Mouse (Mus musculus): ENCODE results near the gene Psmg3. TPM values are rescaled to one million over a fixed set of nuclear protein-coding genes. Genes with fewer than 3 reads are reported as not detected.

Gene Psmg3
- total RNA-seq, 2 experiments from 2014 or later: 8.1 to 10.1 TPM

- peak; percentile 83 to 85 for DNase-seq
Measured at GRCm38 (mm10) chr5:139793338-139794089, 33.2 kb downstream of the Psmg3 start.

- DNase-seq: peak in 1 of 2 experiments; percentile 55
Measured at GRCm38 (mm10) chr5:139792966-139793337, 33.7 kb downstream of the Psmg3 start.

GRCm38 (mm10) chr5:139792159-139792775, 34.4 kb downstream of the Psmg3 start:
- peak in 1 of 2 experiments; percentile 59 for DNase-seq

DNA sequence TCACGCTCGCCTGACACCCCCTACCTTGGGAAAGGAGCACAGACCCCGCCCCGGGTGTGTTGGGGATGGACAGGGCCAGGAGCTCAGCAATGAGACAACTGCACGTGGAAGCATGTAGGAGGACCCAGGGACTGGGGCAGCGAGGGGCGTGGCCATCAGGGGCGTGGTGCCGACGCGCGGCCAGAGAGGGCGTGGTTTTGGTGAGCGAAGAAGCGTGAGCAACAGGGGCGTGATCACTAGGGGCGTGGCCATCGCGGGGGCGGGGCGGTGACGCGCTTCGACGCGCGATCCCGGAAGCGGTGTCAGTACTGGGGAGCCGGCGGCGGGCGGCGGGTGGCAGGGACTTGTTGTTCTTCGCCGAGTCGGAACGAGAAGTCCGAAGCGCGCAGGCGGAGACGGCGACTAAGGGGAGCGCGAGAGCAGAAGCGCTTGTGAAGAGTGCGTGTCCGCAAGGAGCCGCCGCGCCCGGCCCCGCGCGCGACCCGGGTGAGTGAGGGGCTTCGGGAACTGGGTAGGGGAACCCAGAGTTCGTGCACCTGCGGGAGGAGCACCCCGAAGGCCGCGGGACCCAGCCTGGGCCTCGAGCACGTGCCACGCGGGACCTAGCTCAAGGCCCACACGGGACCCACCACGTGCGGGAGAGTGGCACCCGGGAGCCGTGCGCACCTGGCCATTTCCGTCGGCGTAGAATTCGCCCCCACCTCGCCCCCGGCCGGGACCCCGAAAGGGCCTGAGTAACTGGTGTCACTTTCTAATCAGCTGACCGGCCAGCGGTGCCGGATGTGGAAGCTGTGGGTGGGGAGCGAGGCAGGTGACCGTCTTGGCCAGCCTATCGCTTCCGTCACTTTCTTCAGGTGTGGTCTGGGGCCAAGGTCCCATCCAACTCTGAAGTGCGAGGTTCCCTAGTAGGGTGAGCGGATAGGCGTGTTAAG, 35.2 kb downstream of the Psmg3 start, which contains the start of gene Mafk:
Gene Mafk, plus strand, starts transcription at position 287 of the 932 bp plus-strand sequence.
- DNase-seq: peak; percentile 98 to 99

DNA sequence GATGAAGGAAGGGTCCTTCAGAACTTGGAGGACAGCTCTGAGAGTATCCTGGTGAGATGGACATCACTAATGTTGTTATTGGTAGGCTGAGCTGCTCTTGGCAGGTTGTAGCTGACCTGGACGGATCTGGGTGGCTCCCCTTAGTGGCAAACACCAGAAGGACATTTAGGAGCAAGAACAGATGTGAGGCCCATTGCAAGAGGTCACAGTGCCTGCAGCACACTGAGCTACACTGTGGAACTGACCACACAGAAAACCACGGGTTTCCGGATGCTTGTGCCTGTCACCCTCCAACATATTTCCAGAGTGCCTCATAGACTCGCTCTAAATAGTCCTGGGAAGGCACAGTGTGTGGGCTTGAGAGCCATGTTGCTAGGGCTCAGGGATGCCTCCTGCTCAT, 37.2 kb downstream of the Psmg3 start:
- DNase-seq: no peak

DNA sequence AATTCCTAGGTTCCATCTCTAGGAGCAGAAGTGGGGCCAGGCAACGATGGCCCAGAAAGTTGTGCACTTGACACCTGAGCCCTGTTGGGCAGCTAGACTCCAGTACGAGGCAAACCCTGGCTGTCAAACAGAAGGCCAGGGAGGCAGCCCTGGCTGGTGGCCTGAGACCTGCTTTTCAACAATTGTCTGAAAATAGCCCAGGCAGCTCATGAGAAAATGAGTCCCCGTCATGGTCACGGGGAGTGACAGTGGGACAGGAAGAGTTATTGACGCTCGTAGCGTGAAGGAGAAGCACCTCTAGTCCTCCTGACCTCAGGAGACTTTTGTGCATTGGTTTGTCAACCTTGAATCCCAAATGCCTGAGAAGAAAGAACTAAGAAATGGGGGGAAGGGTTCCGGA, 45.3 kb downstream of the Psmg3 start:
- DNase-seq: peak; percentile 60 to 80

- no peak for DNase-seq
Measured at GRCm38 (mm10) chr5:139776966-139777365, 49.7 kb downstream of the Psmg3 start.

- peak; percentile 96 to 98 for DNase-seq
Measured at GRCm38 (mm10) chr5:139775216-139775926, 51.3 kb downstream of the Psmg3 start, which contains the start of gene Ints1. Gene Ints1 (minus strand): TSS chr5:139775674.

Other genes with a start within 250 kb of the Psmg3 start
- gene Micall2, start 90.5 kb downstream of the Psmg3 start, total RNA-seq (2021): 1 to 10 TPM; 1.2 to 2.1 TPM
- 10 to 100 TPM; 37.7 to 39.5 TPM for gene Ints1, start 51.2 kb downstream of the Psmg3 start, total RNA-seq (2021)
- 10 to 100 TPM; 37.3 to 39.7 TPM for gene Mafk, start 35.4 kb downstream of the Psmg3 start, total RNA-seq (2021)
- under 1 TPM; 0.21 to 0.60 TPM for gene Tmem184a, start 7.0 kb downstream of the Psmg3 start, total RNA-seq (2021)
- gene Gm26938, start 478 bp downstream of the Psmg3 start, total RNA-seq (2021): not detected
- under 1 TPM in 1 of 2 experiments, not detected in 1; 0.10 TPM for gene Elfn1, start 81.1 kb upstream of the Psmg3 start, total RNA-seq (2021)

Data from heart, adult 18-20 months (tissue).